Mouse (Mus musculus) heart, embryonic 13.5 days (tissue): ENCODE measurements around the gene Pde10a. TPM values are rescaled to one million over a fixed set of nuclear protein-coding genes. Genes with fewer than 3 reads are reported as not detected.

ENCODE experiments used
- ATAC-seq: fragments of 200-750 bp; cut with Nextera tagmentation; 2 replicates; pipeline ENCODE4 v1.8.0; 2017; ENCODE audit warnings: moderate TSS enrichment; ENCODE audit not compliant: insufficient number of reproducible peaks, low FRiP score, low TSS enrichment; ENCODE audit errors: extremely low read depth
- H3K27ac ChIP-seq: fragments of 300-500 bp; sonication (generic); replicated peaks from 2 replicates; pipeline ENCODE4 v1.5.1; 2015; ENCODE audit warnings: moderate library complexity, mild to moderate bottlenecking, inconsistent platforms
- H3K27me3 ChIP-seq: fragments of 300-500 bp; sonication (generic); replicated peaks from 2 replicates; pipeline ENCODE4 v1.6.1; 2015; ENCODE audit warnings: mild to moderate bottlenecking, inconsistent platforms
- H3K36me3 ChIP-seq: fragments of 300-500 bp; sonication (generic); 2 replicates; pipeline ENCODE4 v1.6.1; 2015; ENCODE audit warnings: mild to moderate bottlenecking, inconsistent platforms
- H3K4me1 ChIP-seq: fragments of 300-500 bp; sonication (generic); 2 replicates; pipeline ENCODE4 v1.6.1; 2015; ENCODE audit warnings: inconsistent platforms
- H3K4me2 ChIP-seq: fragments of 300-500 bp; sonication (generic); 2 replicates; pipeline ENCODE4 v1.6.1; 2015; ENCODE audit warnings: inconsistent platforms, mild to moderate bottlenecking, moderate library complexity
- H3K4me3 ChIP-seq: fragments of 300-500 bp; sonication (generic); 2 replicates; pipeline ENCODE4 v1.5.1; 2015; ENCODE audit warnings: moderate library complexity, mild to moderate bottlenecking, inconsistent platforms
- H3K9ac ChIP-seq: fragments of 300-500 bp; sonication (generic); 2 replicates; pipeline ENCODE4 v1.6.1; 2015; ENCODE audit warnings: inconsistent platforms, mild to moderate bottlenecking, moderate library complexity
- H3K9me3 ChIP-seq: fragments of 300-500 bp; sonication (generic); 2 replicates; pipeline ENCODE4 v1.6.1; 2016; ENCODE audit warnings: inconsistent platforms
- WGBS: fragments of 180-500 bp; shearing (Covaris S2); methylation state at CpG from one replicate; pipeline ENCODE4 v1.1.7; 2015; ENCODE audit warnings: mixed read lengths; 5-methylcytosine and 5-hydroxymethylcytosine counted together
- polyA plus RNA-seq: library from polyadenylated mRNA; unstranded; fragments of >200 nt; fragmentation: Nextera tagmentation; extraction: Ambion mirVana; gene quantifications from 2 replicates; pipeline ENCODE4 v1.2.1, GENCODE M21; 2015

Gene Pde10a
- polyA plus RNA-seq, 1 experiment from 2014 or later = 1.1 TPM

DNA sequence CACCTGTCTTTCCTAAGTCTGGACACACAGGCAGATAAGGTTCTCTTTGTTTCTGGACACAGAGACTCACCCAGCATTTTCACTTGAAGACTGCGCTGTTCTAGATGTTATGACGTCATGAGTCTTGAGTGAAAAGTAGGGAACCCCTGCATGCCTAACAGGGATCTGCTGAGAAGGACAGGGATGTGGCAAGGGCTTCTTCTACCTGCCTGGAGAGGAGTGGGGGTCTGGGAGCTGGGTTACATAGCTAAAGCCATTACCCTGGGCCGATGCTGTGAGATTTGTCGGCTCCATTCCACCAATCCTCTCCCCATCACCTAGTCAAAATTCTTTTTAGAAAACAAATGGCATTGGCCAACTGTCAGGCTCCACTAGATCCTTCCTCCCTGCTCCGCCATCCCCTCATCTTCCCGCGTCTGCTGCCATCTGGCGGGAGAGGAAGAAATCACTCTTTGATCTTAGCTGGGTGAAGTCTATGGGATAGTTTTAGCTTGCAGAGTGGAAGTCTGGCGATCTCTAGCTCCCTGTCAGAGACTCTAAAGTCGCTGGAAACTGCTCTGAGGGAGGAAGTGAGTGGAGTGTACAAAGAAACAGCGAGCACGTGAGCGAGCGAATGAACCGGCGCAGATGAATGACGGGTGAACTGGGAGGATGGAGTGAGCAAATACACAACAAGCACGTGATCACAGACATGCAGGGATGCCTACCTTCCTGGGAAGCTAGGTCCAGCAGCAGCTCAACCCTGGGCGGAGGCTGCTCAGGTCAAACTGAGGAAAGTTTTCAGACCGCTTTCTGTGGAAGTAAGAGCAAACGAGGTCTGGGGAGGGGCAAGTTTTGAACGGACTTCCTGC lies 67.5 kb downstream of the Pde10a start:
- WGBS = 17% methylated on average over 22 of the region's 22 CpGs
- no peak for ATAC-seq

DNA sequence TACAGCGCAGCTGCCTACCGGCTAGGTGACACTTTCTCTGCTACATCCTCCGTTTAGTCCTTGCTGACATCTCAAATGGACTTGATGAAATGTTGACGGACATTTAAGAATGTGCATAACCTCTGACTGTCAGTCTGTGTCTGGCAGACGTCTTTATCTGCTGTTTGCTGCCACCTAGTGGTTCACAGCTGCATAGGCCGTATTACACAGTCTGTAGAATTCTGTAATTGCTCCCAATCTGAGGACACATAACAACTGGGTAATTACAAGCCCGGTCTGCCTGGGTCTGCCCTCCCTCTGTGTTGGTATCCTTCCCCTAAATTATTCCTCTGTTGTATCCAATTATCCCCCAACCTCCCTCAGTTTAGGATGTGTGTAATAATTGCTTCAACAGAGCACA lies 72.6 kb downstream of the Pde10a start:
- Histone ChIP-seq H3K4me1 (no peaks in the 10 kb centered on the region), H3K4me3 (no peak overlapping the region), H3K4me2 (no peak overlapping the region), H3K9me3 (no peaks in the 10 kb centered on the region), H3K36me3 (no peaks in the 10 kb centered on the region), H3K9ac (no peak overlapping the region), H3K27me3 (peaks cover 91% of the 10 kb centered on the region), H3K27ac (no peak overlapping the region)
- 5% methylated on average over 7 of the region's 7 CpGs for WGBS
- no peak; the same call in 1 of the 2 replicates for ATAC-seq

More for the DNA sequence above, 67.5 kb downstream of the Pde10a start:
- Histone ChIP-seq H3K27ac (no peak overlapping the region), H3K9me3 (no peaks in the 10 kb centered on the region), H3K4me1 (no peaks in the 10 kb centered on the region), H3K9ac (0 out of 2 replicates have a peak overlapping the region, but pooled peaks have one; percentile 2), H3K4me2 (peak overlapping the region; percentile 52), H3K4me3 (peak overlapping the region; percentile 1; the same call in 1 of the 2 replicates), H3K36me3 (no peaks in the 10 kb centered on the region), H3K27me3 (peaks cover 78% of the 10 kb centered on the region)

DNA sequence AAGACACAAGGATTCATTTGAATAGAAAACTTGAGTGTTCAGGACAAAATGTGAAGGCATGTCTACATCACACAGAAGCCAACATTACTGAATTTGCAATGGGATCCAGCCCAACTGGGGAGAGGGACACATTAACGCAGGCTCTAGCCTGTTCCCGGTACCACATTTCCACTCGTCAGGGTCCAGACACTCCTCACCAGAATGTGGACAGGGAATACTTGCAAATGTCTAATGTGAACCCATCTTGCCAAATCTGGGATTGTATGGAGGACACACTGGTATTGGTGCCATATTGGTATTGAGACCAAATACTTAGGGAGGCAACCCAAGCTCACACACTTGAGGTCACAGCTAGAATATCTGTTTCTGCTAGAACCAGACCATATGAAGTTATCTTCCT lies 77.8 kb downstream of the Pde10a start:
- 79% methylated on average over 3 of the region's 3 CpGs for WGBS

DNA sequence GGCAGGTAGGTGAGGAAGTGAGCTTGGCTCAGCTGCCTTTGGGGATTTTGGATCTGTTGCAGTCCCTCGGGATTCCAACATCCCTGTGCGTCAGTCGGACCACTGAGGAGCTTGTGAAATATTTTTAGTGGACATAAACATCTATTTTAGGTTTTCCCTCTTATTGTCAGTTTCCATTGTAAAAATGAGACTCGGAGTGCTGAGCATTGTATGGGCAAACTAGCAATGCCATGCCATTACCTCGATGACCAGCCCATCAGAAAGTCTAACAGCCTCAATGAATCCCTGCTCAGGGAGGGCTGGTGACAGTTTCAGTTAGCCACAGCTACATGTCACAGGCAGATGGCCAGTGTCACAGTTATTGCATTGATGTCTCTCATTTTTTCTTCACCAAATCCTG lies 80.7 kb downstream of the Pde10a start:
- Histone ChIP-seq H3K27me3 (peaks cover 64% of the 10 kb centered on the region), H3K27ac (no peak overlapping the region), H3K4me1 (no peaks in the 10 kb centered on the region), H3K9me3 (no peaks in the 10 kb centered on the region), H3K4me3 (no peak overlapping the region), H3K36me3 (no peaks in the 10 kb centered on the region), H3K4me2 (no peak overlapping the region), H3K9ac (no peak overlapping the region)
- no peak for ATAC-seq
- 76% methylated on average over 5 of the region's 5 CpGs for WGBS

More for the DNA sequence above, 77.8 kb downstream of the Pde10a start:
- Histone ChIP-seq H3K27me3 (peaks cover 72% of the 10 kb centered on the region), H3K9ac (no peak overlapping the region), H3K4me3 (no peak overlapping the region), H3K36me3 (no peaks in the 10 kb centered on the region), H3K4me1 (no peaks in the 10 kb centered on the region), H3K4me2 (no peak overlapping the region), H3K27ac (no peak overlapping the region), H3K9me3 (no peaks in the 10 kb centered on the region)
- ATAC-seq = no peak

DNA sequence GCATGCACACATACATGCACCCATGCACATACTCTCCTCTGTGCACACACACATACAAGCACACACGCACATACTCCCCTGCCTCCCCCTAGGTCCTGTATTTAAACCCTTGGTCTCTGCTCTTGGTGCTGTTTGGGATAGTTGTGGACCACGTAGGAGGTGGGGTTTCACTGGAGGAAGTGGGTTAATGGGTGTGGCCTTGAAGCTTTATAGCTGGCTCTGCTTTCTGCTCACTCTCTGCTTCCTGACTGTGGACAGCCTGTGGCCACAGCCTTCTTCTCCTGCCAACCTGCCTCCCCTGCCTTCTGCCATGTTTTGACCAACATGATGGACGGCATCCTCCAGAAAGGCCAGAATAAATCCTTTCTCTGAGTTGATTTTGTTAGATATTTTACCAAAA lies 81.5 kb downstream of the Pde10a start:
- H3K9me3 ChIP-seq = no peaks in the 10 kb centered on the region
- H3K9ac ChIP-seq = no peak overlapping the region
- no peak for ATAC-seq
- no peaks in the 10 kb centered on the region for H3K36me3 ChIP-seq
- H3K27ac ChIP-seq = no peak overlapping the region
- H3K27me3 ChIP-seq = peaks cover 63% of the 10 kb centered on the region
- 69% methylated on average over 3 of the region's 3 CpGs for WGBS
- no peak overlapping the region for H3K4me3 ChIP-seq
- no peaks in the 10 kb centered on the region for H3K4me1 ChIP-seq
- H3K4me2 ChIP-seq = no peak overlapping the region

DNA sequence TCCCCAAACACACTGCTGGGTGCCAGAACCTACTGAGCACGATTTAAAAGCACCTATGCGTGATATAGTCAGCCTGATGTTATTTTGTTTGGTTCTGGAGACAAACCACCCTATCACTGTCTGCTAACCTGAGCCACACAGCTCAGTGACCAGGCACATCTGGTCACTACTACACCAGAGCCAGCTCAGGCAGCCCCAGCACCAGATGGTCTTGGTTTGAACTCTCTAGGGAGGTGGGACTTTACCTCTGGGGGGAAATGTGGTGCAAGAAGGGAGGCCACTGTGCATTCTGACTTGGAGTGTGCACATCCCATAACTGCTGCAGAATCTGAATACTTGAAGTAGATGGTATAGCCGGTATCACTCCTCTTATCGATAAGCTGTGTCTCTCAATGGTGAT lies 86.7 kb downstream of the Pde10a start:
- H3K27me3 ChIP-seq = peaks cover 42% of the 10 kb centered on the region
- H3K27ac ChIP-seq = no peak overlapping the region
- H3K9ac ChIP-seq = no peak overlapping the region
- no peaks in the 10 kb centered on the region for H3K36me3 ChIP-seq
- ATAC-seq = no peak
- no peaks in the 10 kb centered on the region for H3K9me3 ChIP-seq
- WGBS = 73% methylated on average over 4 of the region's 4 CpGs
- no peak overlapping the region for H3K4me2 ChIP-seq
- H3K4me1 ChIP-seq = no peaks in the 10 kb centered on the region
- H3K4me3 ChIP-seq = no peak overlapping the region

DNA sequence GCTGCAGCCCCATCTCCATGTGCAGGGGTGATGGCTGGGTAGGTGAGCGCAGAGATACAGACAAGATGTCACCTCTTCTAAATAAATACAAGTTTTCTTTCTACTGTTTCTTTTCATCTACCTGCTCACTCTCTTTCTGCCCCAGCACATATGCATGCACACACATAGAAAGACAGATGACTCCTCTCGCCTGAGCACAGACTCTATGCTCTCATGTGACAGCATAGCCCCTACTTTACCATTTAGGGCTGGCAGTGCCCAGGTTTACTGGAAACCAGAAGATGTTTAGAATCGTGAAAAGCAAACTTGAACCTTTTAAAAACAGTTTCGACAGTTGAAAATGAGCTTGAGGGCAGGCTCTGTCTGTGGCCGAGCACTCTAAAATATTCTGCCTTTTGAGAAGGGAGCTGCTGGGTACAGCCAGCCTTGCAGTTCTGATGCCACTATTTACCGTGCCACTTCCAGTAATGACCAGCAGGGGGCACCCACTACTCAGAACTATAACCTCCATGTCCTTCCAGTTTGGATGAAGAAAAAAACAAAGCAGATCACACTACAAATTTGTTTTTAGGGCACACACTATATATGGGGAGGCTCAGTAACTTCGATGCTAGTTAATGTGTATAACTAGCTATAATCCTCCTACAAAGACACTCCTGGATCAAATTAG lies 88.8 kb downstream of the Pde10a start:
- Histone ChIP-seq H3K27ac (no peak overlapping the region), H3K4me2 (no peak overlapping the region), H3K27me3 (peaks cover 30% of the 10 kb centered on the region), H3K9me3 (no peaks in the 10 kb centered on the region), H3K4me1 (no peaks in the 10 kb centered on the region), H3K36me3 (no peaks in the 10 kb centered on the region), H3K4me3 (no peak overlapping the region), H3K9ac (no peak overlapping the region)
- ATAC-seq = no peak
- WGBS = 32% methylated on average over 7 of the region's 7 CpGs

DNA sequence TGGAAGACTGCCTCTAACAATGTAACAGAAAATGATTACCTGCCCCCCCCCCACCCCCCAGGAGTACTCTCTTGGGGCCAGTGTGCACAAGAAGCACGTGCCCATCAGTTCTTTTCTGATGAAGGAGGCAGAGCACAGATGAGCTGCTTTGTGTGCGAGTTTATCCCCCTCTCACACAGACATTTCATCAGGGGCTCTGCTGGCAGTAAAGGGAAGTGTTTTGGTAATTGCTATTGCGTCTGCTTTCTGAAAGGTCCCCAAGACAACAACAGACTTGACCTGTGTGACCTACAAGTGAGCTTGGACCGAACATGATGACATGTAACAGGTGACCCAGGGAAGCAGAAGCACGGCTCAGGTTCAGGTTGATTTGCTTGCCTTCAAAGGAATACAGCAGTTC lies 95.2 kb downstream of the Pde10a start:
- Histone ChIP-seq H3K9ac (no peak overlapping the region), H3K4me3 (no peak overlapping the region), H3K9me3 (no peaks in the 10 kb centered on the region), H3K27me3 (peaks cover 36% of the 10 kb centered on the region), H3K27ac (no peak overlapping the region), H3K36me3 (no peaks in the 10 kb centered on the region), H3K4me2 (no peak overlapping the region), H3K4me1 (no peaks in the 10 kb centered on the region)
- WGBS = 57% methylated on average over 5 of the region's 5 CpGs
- no peak for ATAC-seq

DNA sequence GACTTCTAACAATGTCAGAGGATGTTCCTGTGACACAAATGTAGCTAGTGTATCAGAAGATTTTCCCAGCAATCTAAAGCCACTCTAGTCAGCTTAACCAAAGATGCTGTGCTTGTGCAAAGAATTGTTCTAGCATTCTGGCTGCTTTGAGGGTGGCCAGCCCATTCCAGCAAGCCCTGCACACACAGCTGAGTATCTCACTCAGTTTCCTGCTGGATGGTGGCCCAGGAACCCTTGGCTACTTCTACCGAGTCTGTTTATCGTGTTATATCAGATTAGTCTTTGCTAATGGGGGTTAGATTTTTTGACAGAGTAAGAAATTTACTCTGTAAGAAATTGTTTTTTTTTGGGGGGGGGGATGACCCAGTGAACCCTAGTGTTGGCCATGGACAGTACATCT lies 95.9 kb downstream of the Pde10a start:
- WGBS = 47% methylated on average over 2 of the region's 2 CpGs
- no peak for ATAC-seq
- H3K9me3 ChIP-seq = no peaks in the 10 kb centered on the region
- H3K4me3 ChIP-seq = no peak overlapping the region
- H3K36me3 ChIP-seq = no peaks in the 10 kb centered on the region
- H3K27me3 ChIP-seq = peaks cover 43% of the 10 kb centered on the region
- no peak overlapping the region for H3K27ac ChIP-seq
- H3K4me1 ChIP-seq = no peaks in the 10 kb centered on the region
- no peak overlapping the region for H3K9ac ChIP-seq
- H3K4me2 ChIP-seq = no peak overlapping the region

DNA sequence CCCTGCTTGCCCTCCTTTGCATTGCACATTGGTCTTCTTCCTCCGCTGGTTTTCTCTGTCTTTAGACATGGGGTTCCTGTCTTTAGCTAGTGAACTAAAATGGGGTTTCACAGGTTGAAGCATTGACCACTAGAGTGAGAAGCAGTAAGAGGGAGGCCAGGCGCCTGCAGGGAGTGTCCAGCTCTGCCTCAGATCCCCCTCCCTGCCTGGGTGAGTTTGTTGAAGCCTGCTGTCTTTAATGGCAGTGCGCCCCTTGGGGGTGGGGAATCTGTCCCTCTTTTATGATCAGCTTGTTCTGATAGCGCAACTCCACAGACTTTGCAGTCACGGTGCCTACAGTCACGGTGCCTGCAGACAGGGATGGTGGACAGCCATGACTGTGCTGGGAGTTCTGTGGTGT lies 96.7 kb downstream of the Pde10a start:
- H3K9me3 ChIP-seq = no peaks in the 10 kb centered on the region
- no peak overlapping the region for H3K4me2 ChIP-seq
- no peaks in the 10 kb centered on the region for H3K36me3 ChIP-seq
- H3K4me1 ChIP-seq = no peaks in the 10 kb centered on the region
- H3K9ac ChIP-seq = no peak overlapping the region
- no peak overlapping the region for H3K27ac ChIP-seq
- peaks cover 51% of the 10 kb centered on the region for H3K27me3 ChIP-seq
- 50% methylated on average over 6 of the region's 6 CpGs for WGBS
- H3K4me3 ChIP-seq = no peak overlapping the region
- no peak for ATAC-seq

DNA sequence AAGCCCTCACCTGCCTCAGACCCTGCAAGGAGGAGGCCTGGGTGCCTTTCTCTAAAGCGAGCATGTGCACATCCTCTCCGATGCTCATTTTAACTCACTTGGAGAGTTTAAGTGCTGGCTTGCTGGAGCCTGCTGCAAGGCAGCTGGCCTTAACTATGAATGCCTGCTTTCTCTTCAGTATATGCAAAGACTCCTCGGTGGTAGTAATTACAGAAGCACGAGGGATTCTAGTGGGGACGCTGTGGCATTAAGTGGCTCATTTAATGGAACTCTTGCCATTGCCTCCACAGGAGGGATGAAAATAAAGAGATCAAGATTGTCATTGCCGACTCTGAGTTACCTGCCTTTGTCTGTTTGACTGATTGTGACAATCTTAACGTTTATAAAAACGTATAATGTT lies 101.2 kb downstream of the Pde10a start:
- Histone ChIP-seq H3K27ac (no peak overlapping the region), H3K27me3 (peaks cover 69% of the 10 kb centered on the region), H3K4me1 (0 out of 2 replicates have a peak, but pooled peaks cover 9% of the 10 kb centered on the region), H3K4me2 (no peak overlapping the region), H3K36me3 (no peaks in the 10 kb centered on the region), H3K9ac (no peak overlapping the region), H3K9me3 (no peaks in the 10 kb centered on the region), H3K4me3 (no peak overlapping the region)
- 69% methylated on average over 8 of the region's 8 CpGs for WGBS
- ATAC-seq = no peak
